Mouse (Mus musculus): ENCODE measurements around the gene 1700086D15Rik.

- TF ChIP-seq POLR2A (IDR thresholded peaks at IDR 0.05; ENCODE audit: low read depth, low read length) (no peak), CTCF (IDR thresholded peaks at IDR 0.05; ENCODE audit: extremely low read depth, insufficient read depth, insufficient read length, insufficient replicate concordance) (no peak)
Observed at GRCm38 (mm10) chr11:65107151-65107550, 52.5 kb downstream of the 1700086D15Rik start.
